Mouse (Mus musculus) olfactory bulb, adult 2 months (tissue): ENCODE measurements around the gene Pax8. TPM values are rescaled to one million over a fixed set of nuclear protein-coding genes. Genes with fewer than 3 reads are reported as not detected.

Experiments used
- H3K27ac ChIP-seq: fragments of 200-500 bp; 2 replicates; pipeline ENCODE4 v1.5.1; 2012; ENCODE audit warnings: low read depth, low read length; ENCODE audit not compliant: insufficient read depth
- H3K4me1 ChIP-seq: fragments of 200-500 bp; 2 replicates; pipeline ENCODE4 v1.6.1; 2012; ENCODE audit warnings: low read length; ENCODE audit not compliant: control insufficient read depth, insufficient read depth
- H3K4me3 ChIP-seq: fragments of 200-500 bp; 2 replicates; pipeline ENCODE4 v1.5.1; 2012; ENCODE audit warnings: mild to moderate bottlenecking, low read depth, low read length, moderate library complexity; ENCODE audit not compliant: insufficient read depth
- CTCF ChIP-seq: fragments of 200-500 bp; IDR thresholded peaks from 2 replicates; pipeline ENCODE4 v1.5.1; 2012; ENCODE audit warnings: low read depth, mild to moderate bottlenecking, low read length, moderate library complexity; ENCODE audit not compliant: insufficient read depth
- POLR2A ChIP-seq: fragments of 200-500 bp; IDR thresholded peaks from 2 replicates; pipeline ENCODE4 v1.6.1; 2012; ENCODE audit warnings: mild to moderate bottlenecking, low read depth, low read length, moderate library complexity; ENCODE audit not compliant: insufficient read depth
- WGBS: fragments of 180-500 bp; shearing (Covaris S2); methylation state at CpG from one replicate; pipeline ENCODE4 v1.1.7; 2018; 5-methylcytosine and 5-hydroxymethylcytosine counted together
- polyA plus RNA-seq: library from polyadenylated mRNA; stranded (reverse); fragments of >200 nt; gene quantifications from 2 replicates; pipeline ENCODE4 v1.2.4, GENCODE M21; 2012; ENCODE audit warnings: low replicate concordance; ENCODE audit not compliant: missing spikeins, insufficient read depth, insufficient read length

Pax8 gene
- polyA plus RNA-seq, 1 experiment = not detected

GRCm38 (mm10) chr2:24385111-24385961 lies 90.1 kb downstream of the Pax8 start:
- Histone ChIP-seq H3K4me3 (no peak overlapping the region), H3K27ac (no peak overlapping the region), H3K4me1 (no peaks in the 10 kb centered on the region)
- WGBS = 85% methylated on average over 14 of the region's 14 CpGs
- no peak for TF ChIP-seq CTCF
- TF ChIP-seq POLR2A = no peak

DNA sequence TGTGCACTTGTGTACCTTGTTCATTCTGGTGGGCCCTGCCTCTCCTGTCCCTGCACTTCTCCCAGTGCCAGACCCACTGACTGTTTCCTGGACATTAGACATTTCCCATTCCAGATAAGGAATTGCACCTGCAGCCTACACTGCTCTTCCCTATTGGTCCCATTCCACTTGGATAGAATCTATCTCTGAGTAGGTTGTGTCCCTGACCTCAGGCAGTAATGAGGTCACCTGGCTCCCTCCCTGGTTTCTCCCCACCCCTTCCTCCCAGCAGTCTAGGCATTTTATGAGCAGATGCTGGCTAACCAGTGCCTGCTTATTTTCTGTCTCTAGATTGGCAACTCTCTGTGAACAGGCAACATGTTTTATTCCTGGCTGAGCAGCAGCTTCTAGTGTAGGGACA lies 91.0 kb downstream of the Pax8 start:
- TF ChIP-seq CTCF (no peak), POLR2A (no peak)
- Histone ChIP-seq H3K4me3 (no peak overlapping the region), H3K27ac (no peak overlapping the region), H3K4me1 (no peaks in the 10 kb centered on the region)

DNA sequence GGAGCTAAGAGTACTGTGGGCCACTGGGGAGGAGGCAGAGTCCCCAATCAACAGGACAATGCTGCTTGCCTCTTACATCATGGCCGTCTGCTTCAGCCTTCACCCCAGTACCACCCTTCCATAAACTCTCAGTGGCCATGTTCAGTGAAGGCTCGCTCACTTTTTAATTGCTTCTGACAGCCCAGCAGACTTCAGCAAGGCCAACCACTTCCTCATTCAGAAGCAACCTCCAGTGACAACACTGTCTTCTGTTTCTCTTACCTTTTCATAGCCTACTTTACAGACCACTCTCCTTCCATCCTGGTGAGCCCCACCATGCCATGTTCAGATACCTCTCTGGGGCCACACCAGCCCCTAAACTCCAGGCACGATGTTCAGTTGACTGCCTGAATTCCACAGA lies 91.8 kb downstream of the Pax8 start:
- WGBS = 86% methylated on average over 3 of the region's 3 CpGs
- Histone ChIP-seq H3K4me3 (no peak overlapping the region), H3K27ac (no peak overlapping the region), H3K4me1 (no peaks in the 10 kb centered on the region)
- TF ChIP-seq CTCF (no peak), POLR2A (no peak)

- no peak overlapping the region for H3K4me3 ChIP-seq
- no peaks in the 10 kb centered on the region for H3K4me1 ChIP-seq
- no peak for TF ChIP-seq POLR2A
- no peak for TF ChIP-seq CTCF
- no peak overlapping the region for H3K27ac ChIP-seq
- 87% methylated on average over 9 of the region's 9 CpGs for WGBS
Observed at GRCm38 (mm10) chr2:24382456-24383230, 92.8 kb downstream of the Pax8 start.

- Histone ChIP-seq H3K27ac (no peak overlapping the region), H3K4me1 (no peaks in the 10 kb centered on the region), H3K4me3 (no peak overlapping the region)
- TF ChIP-seq CTCF = no peak
- TF ChIP-seq POLR2A = no peak
- 85% methylated on average over 5 of the region's 5 CpGs for WGBS
Observed at GRCm38 (mm10) chr2:24378747-24379450, 96.5 kb downstream of the Pax8 start.

Other genes with a start within 250 kb of the Pax8 start
- not detected in 2 replicates for gene Il1f5, start 198.6 kb downstream of the Pax8 start, polyA plus RNA-seq
- not detected in 2 replicates for gene Il1f10, start 184.4 kb downstream of the Pax8 start, polyA plus RNA-seq
- not detected in 2 replicates for gene Il1rn, start 138.7 kb downstream of the Pax8 start, polyA plus RNA-seq
- not detected in 2 replicates for gene Psd4, start 108.0 kb downstream of the Pax8 start, polyA plus RNA-seq